Mouse (Mus musculus) MEL (cell line): ENCODE data around the gene Kcnab1.

Source experiments
- BHLHE40 ChIP-seq: IDR thresholded peaks from 2 replicates; pipeline ENCODE4 v1.6.1; 2012; ENCODE audit warnings: low read depth, mild to moderate bottlenecking, inconsistent platforms, low read length, improper control_type of control experiment, borderline replicate concordance
- CHD1 ChIP-seq: IDR thresholded peaks from 2 replicates; pipeline ENCODE4 v1.6.1; 2012; ENCODE audit warnings: low read depth, mild to moderate bottlenecking, inconsistent platforms, low read length, improper control_type of control experiment
- CHD2 ChIP-seq: IDR thresholded peaks from 2 replicates; pipeline ENCODE4 v1.6.1; 2011; ENCODE audit warnings: low read length, improper control_type of control experiment
- CTCF ChIP-seq, 3 experiments: IDR thresholded peaks in 2 of 3; conservative IDR thresholded peaks in 1 of 3; 2 replicates each; pipeline ENCODE4 v1.5.1; 2011 to 2012; ENCODE audit warnings: low read length in 3 of 3, low read depth in 2 of 3, mild to moderate bottlenecking in 2 of 3, improper control_type of control experiment in 1 of 3, inconsistent platforms in 1 of 3, mixed read lengths in 1 of 3, moderate library complexity in 1 of 3; ENCODE audit not compliant: control insufficient read depth in 1 of 3, insufficient read depth in 1 of 3, poor library complexity in 1 of 3, severe bottlenecking in 1 of 3
- HCFC1 ChIP-seq: IDR thresholded peaks from 2 replicates; pipeline ENCODE4 v1.6.1; 2012; ENCODE audit warnings: low read depth, mild to moderate bottlenecking, inconsistent platforms, low read length, improper control_type of control experiment, moderate library complexity
- MAZ ChIP-seq: IDR thresholded peaks from 2 replicates; pipeline ENCODE4 v1.6.1; 2012; ENCODE audit warnings: low read depth, mild to moderate bottlenecking, inconsistent platforms, low read length, improper control_type of control experiment
- POLR2A ChIP-seq, 2 experiments: IDR thresholded peaks; 2 replicates each; pipeline ENCODE4 v1.6.1; 2011 to 2012; ENCODE audit warnings: low read length in 2 of 2, mild to moderate bottlenecking in 2 of 2, control low read depth in 1 of 2, improper control_type of control experiment in 1 of 2, low read depth in 1 of 2, moderate library complexity in 1 of 2; ENCODE audit not compliant: control insufficient read depth in 1 of 2, insufficient read depth in 1 of 2, poor library complexity in 1 of 2
- POLR2AphosphoS5 ChIP-seq: IDR thresholded peaks from 2 replicates; pipeline ENCODE4 v1.6.1; 2012; ENCODE audit warnings: low read depth, borderline replicate concordance, mild to moderate bottlenecking, inconsistent platforms, low read length, moderate library complexity, mixed read lengths
- TAL1 ChIP-seq: IDR thresholded peaks from 2 replicates; pipeline ENCODE4 v1.6.1; 2012; ENCODE audit warnings: mild to moderate bottlenecking, inconsistent platforms, low read length, moderate library complexity, mixed read lengths
- TBP ChIP-seq: IDR thresholded peaks from 2 replicates; pipeline ENCODE4 v1.8.0; 2011; ENCODE audit warnings: low read depth, low read length, improper control_type of control experiment

DNA sequence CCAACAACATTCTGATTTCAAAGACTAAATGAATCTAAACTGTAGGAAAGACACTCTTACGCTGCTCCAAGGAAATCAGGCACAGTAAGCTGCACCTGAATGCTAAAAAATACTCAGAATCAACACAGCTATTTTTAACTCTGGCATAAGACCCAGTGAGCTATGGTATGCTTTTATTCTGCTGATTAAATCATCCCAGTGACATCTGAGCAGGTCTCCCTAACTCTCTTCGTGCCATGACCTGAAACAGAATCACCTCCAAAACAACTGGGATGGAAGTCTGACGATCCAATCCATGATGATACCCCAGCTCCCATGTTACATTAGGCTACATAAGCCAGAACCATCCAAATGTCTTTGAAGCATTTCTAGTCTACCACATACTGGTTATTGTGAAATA lies 275.2 kb downstream of the Kcnab1 start:
- TF ChIP-seq CTCF (IDR thresholded peaks at IDR 0.05 in 2 of 3, conservative IDR thresholded peaks at IDR 0.05 in 1 of 3; ENCODE audit: control insufficient read depth in 1 of 3, insufficient read depth in 1 of 3, low read depth in 2 of 3, low read length in 3 of 3, poor library complexity in 1 of 3, severe bottlenecking in 1 of 3), result no peak
- no peak for TF ChIP-seq CHD1
- TF ChIP-seq CHD2, result no peak
- no peak for TF ChIP-seq HCFC1
- no peak for TF ChIP-seq TBP
- no peak for TF ChIP-seq POLR2A (IDR thresholded peaks at IDR 0.05; ENCODE audit: control insufficient read depth in 1 of 2, insufficient read depth in 1 of 2, low read depth in 1 of 2, low read length in 2 of 2, poor library complexity in 1 of 2)
- no peak for TF ChIP-seq TAL1
- TF ChIP-seq BHLHE40, result no peak
- TF ChIP-seq MAZ, result no peak
- no peak for TF ChIP-seq POLR2AphosphoS5
